Mouse (Mus musculus) kidney, embryonic 15.5 days (tissue): ENCODE data around the gene Il1b. TPM values are rescaled to one million over a fixed set of nuclear protein-coding genes. Genes with fewer than 3 reads are reported as not detected.

Source experiments
- ATAC-seq: fragments of 200-750 bp; cut with Nextera tagmentation; replicated peaks from 2 replicates; pipeline ENCODE4 v1.8.0; 2017; ENCODE audit warnings: moderate TSS enrichment; ENCODE audit not compliant: low FRiP score
- H3K27ac ChIP-seq: fragments of 300-500 bp; sonication (generic); 2 replicates; pipeline ENCODE4 v1.5.1; 2015; ENCODE audit warnings: mild to moderate bottlenecking, inconsistent platforms
- H3K27me3 ChIP-seq: fragments of 300-500 bp; sonication (generic); 2 replicates; pipeline ENCODE4 v1.6.1; 2015; ENCODE audit warnings: inconsistent platforms
- H3K36me3 ChIP-seq: fragments of 300-500 bp; sonication (generic); 2 replicates; pipeline ENCODE4 v1.6.1; 2015; ENCODE audit warnings: inconsistent platforms
- H3K4me1 ChIP-seq: fragments of 300-500 bp; sonication (generic); 2 replicates; pipeline ENCODE4 v1.6.1; 2015; ENCODE audit warnings: inconsistent platforms
- H3K4me2 ChIP-seq: fragments of 300-500 bp; sonication (generic); 2 replicates; pipeline ENCODE4 v1.6.1; 2015; ENCODE audit warnings: moderate library complexity, mild to moderate bottlenecking, inconsistent platforms
- H3K4me3 ChIP-seq: fragments of 300-500 bp; sonication (generic); replicated peaks from 2 replicates; pipeline ENCODE4 v1.5.1; 2015; ENCODE audit warnings: mild to moderate bottlenecking, inconsistent platforms
- H3K9ac ChIP-seq: fragments of 300-500 bp; sonication (generic); 2 replicates; pipeline ENCODE4 v1.6.1; 2015; ENCODE audit warnings: mild to moderate bottlenecking, inconsistent platforms
- H3K9me3 ChIP-seq: fragments of 300-500 bp; sonication (generic); replicated peaks from 2 replicates; pipeline ENCODE4 v1.6.1; 2016; ENCODE audit warnings: inconsistent platforms
- WGBS: fragments of 180-500 bp; shearing (Covaris S2); methylation state at CpG from one replicate; pipeline ENCODE4 v1.1.7; 2015; ENCODE audit warnings: mixed read lengths; 5-methylcytosine and 5-hydroxymethylcytosine counted together
- polyA plus RNA-seq: library from polyadenylated mRNA; unstranded; fragments of >200 nt; fragmentation: Nextera tagmentation; extraction: Ambion mirVana; gene quantifications from 2 replicates; pipeline ENCODE4 v1.2.1, GENCODE M21; 2015

The Il1b gene
- polyA plus RNA-seq, 1 experiment from 2014 or later = not detected

GRCm38 (mm10) chr2:129393524-129393923, 22.6 kb upstream of the Il1b start:
- H3K4me2 ChIP-seq = no peak overlapping the region
- H3K27ac ChIP-seq = no peak overlapping the region
- no peak for ATAC-seq
- no peaks in the 10 kb centered on the region for H3K4me1 ChIP-seq
- H3K27me3 ChIP-seq = no peaks in the 10 kb centered on the region
- no peak overlapping the region for H3K4me3 ChIP-seq
- no peaks in the 10 kb centered on the region for H3K9me3 ChIP-seq
- WGBS = 33% methylated on average over 6 of the region's 6 CpGs
- H3K9ac ChIP-seq = no peak overlapping the region
- H3K36me3 ChIP-seq = no peaks in the 10 kb centered on the region

- no peak for ATAC-seq
- Histone ChIP-seq H3K4me3 (no peak overlapping the region), H3K9ac (no peak overlapping the region), H3K27me3 (no peaks in the 10 kb centered on the region), H3K4me1 (no peaks in the 10 kb centered on the region), H3K27ac (no peak overlapping the region), H3K4me2 (no peak overlapping the region), H3K36me3 (no peaks in the 10 kb centered on the region), H3K9me3 (no peaks in the 10 kb centered on the region)
- 87% methylated on average over 5 of the region's 5 CpGs for WGBS
Measured at GRCm38 (mm10) chr2:129390161-129390560, 19.2 kb upstream of the Il1b start.

- Histone ChIP-seq H3K4me1 (no peaks in the 10 kb centered on the region), H3K9me3 (no peaks in the 10 kb centered on the region), H3K27me3 (no peaks in the 10 kb centered on the region), H3K27ac (no peak overlapping the region), H3K36me3 (no peaks in the 10 kb centered on the region), H3K4me3 (no peak overlapping the region), H3K4me2 (no peak overlapping the region), H3K9ac (no peak overlapping the region)
- WGBS = 82% methylated on average over 2 of the region's 2 CpGs
- no peak for ATAC-seq
Measured at GRCm38 (mm10) chr2:129389323-129389722, 18.4 kb upstream of the Il1b start.

GRCm38 (mm10) chr2:129385331-129385730, 14.4 kb upstream of the Il1b start:
- Histone ChIP-seq H3K36me3 (no peaks in the 10 kb centered on the region), H3K4me1 (no peaks in the 10 kb centered on the region), H3K4me2 (no peak overlapping the region), H3K9me3 (no peaks in the 10 kb centered on the region), H3K27ac (no peak overlapping the region), H3K27me3 (no peaks in the 10 kb centered on the region), H3K4me3 (no peak overlapping the region), H3K9ac (no peak overlapping the region)
- 88% methylated on average over 3 of the region's 3 CpGs for WGBS
- ATAC-seq = no peak

DNA sequence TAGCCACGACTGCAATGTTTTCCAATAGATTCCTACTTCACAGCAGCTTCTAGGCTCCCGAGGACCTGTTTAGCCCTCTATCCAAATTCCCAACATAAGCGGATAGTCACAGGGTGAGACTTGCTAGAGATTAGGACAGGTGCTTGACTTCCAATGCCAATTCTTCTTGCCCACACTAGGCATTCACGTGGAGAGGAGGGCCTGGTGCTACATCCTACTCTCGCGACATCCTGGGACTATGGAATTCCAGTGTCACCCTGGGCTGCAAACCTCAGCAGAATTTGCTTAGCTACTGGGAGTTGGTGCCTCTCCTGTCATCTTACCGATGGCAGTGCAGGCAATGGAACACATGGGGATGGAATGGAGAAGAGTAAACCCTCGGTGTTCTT, 13.3 kb upstream of the Il1b start:
- H3K4me1 ChIP-seq = no peaks in the 10 kb centered on the region
- H3K9ac ChIP-seq = no peak overlapping the region
- 85% methylated on average over 8 of the region's 8 CpGs for WGBS
- no peak for ATAC-seq
- H3K27me3 ChIP-seq = no peaks in the 10 kb centered on the region
- no peak overlapping the region for H3K4me2 ChIP-seq
- H3K4me3 ChIP-seq = no peak overlapping the region
- no peaks in the 10 kb centered on the region for H3K36me3 ChIP-seq
- no peaks in the 10 kb centered on the region for H3K9me3 ChIP-seq
- no peak overlapping the region for H3K27ac ChIP-seq

GRCm38 (mm10) chr2:129383512-129384271, 12.8 kb upstream of the Il1b start:
- Histone ChIP-seq H3K4me3 (no peak overlapping the region), H3K9me3 (no peaks in the 10 kb centered on the region), H3K36me3 (no peaks in the 10 kb centered on the region), H3K4me1 (no peaks in the 10 kb centered on the region), H3K27ac (no peak overlapping the region), H3K9ac (no peak overlapping the region), H3K27me3 (no peaks in the 10 kb centered on the region), H3K4me2 (no peak overlapping the region)
- 85% methylated on average over 8 of the region's 8 CpGs for WGBS
- ATAC-seq = no peak

GRCm38 (mm10) chr2:129380746-129381474, 10.0 kb upstream of the Il1b start:
- H3K4me2 ChIP-seq = no peak overlapping the region
- H3K9ac ChIP-seq = no peak overlapping the region
- H3K9me3 ChIP-seq = no peaks in the 10 kb centered on the region
- no peak overlapping the region for H3K4me3 ChIP-seq
- no peak overlapping the region for H3K27ac ChIP-seq
- H3K4me1 ChIP-seq = no peaks in the 10 kb centered on the region
- WGBS = 80% methylated on average over 5 of the region's 5 CpGs
- no peaks in the 10 kb centered on the region for H3K36me3 ChIP-seq
- H3K27me3 ChIP-seq = no peaks in the 10 kb centered on the region
- no peak for ATAC-seq

DNA sequence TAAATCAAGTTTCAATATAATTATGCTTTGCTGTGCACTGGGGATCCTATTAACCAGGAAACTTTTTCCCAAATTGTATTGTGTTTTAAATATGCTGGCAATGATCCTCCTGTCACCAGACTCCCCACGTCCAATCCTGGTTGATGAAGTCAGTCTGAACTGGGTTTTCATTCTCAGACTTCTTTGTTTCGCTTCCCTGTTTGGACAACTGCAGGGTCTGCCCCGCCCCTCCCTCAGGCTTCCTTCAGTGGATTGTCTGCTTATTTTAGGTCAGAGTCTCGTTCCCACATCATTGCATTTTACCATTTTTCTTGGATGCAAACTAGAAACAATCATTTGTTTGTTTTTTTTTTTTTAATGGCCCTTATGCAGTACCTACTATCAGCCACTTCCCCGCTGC, 9.3 kb upstream of the Il1b start:
- Histone ChIP-seq H3K36me3 (no peaks in the 10 kb centered on the region), H3K4me1 (no peaks in the 10 kb centered on the region), H3K9ac (no peak overlapping the region), H3K27ac (no peak overlapping the region), H3K9me3 (no peaks in the 10 kb centered on the region), H3K4me2 (no peak overlapping the region), H3K4me3 (no peak overlapping the region), H3K27me3 (no peaks in the 10 kb centered on the region)
- no peak for ATAC-seq
- WGBS = 79% methylated on average over 5 of the region's 5 CpGs

GRCm38 (mm10) chr2:129373307-129373706, 2.4 kb upstream of the Il1b start:
- H3K9me3 ChIP-seq = no peaks in the 10 kb centered on the region
- no peak overlapping the region for H3K4me3 ChIP-seq
- 89% methylated on average over 4 of the region's 4 CpGs for WGBS
- H3K27ac ChIP-seq = no peak overlapping the region
- H3K27me3 ChIP-seq = no peaks in the 10 kb centered on the region
- H3K9ac ChIP-seq = no peak overlapping the region
- no peaks in the 10 kb centered on the region for H3K36me3 ChIP-seq
- no peak overlapping the region for H3K4me2 ChIP-seq
- ATAC-seq = no peak
- no peaks in the 10 kb centered on the region for H3K4me1 ChIP-seq

- no peak for ATAC-seq
- 76% methylated on average over 3 of the region's 3 CpGs for WGBS
- Histone ChIP-seq H3K27ac (no peak overlapping the region), H3K9me3 (no peaks in the 10 kb centered on the region), H3K4me1 (no peaks in the 10 kb centered on the region), H3K9ac (no peak overlapping the region), H3K36me3 (no peaks in the 10 kb centered on the region), H3K4me2 (no peak overlapping the region), H3K4me3 (no peak overlapping the region), H3K27me3 (no peaks in the 10 kb centered on the region)
Measured at GRCm38 (mm10) chr2:129369615-129370014, 1.3 kb downstream of the Il1b start.

DNA sequence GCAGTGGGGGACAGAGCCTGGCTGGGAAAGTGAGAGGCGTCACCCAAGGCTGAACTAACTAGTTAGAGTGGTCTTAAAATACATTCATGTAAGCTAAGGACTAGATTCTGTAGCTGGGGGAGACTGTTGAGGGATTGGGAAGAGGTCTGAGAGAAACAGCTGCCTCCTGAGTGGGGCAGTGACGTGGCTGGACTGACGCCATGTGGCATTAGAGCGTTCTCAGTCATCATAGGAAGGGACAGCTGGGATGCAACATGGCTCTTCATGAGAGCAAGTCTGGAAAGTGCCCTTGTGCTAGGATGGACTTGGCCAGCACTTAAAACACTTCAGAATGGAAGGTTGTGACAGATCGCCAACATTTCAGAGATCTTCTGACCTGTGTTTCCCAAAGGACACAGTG, 2.1 kb downstream of the Il1b start:
- WGBS = 88% methylated on average over 5 of the region's 5 CpGs
- H3K36me3 ChIP-seq = no peaks in the 10 kb centered on the region

GRCm38 (mm10) chr2:129368106-129368505, 2.8 kb downstream of the Il1b start:
- Histone ChIP-seq H3K4me2 (no peak overlapping the region), H3K4me3 (no peak overlapping the region), H3K36me3 (no peaks in the 10 kb centered on the region), H3K4me1 (no peaks in the 10 kb centered on the region), H3K9ac (no peak overlapping the region), H3K27me3 (no peaks in the 10 kb centered on the region), H3K9me3 (no peaks in the 10 kb centered on the region), H3K27ac (no peak overlapping the region)
- no peak for ATAC-seq
- 79% methylated on average over 2 of the region's 2 CpGs for WGBS

More for the DNA sequence above, 2.1 kb downstream of the Il1b start:
- Histone ChIP-seq H3K4me3 (no peak overlapping the region), H3K9ac (no peak overlapping the region), H3K4me2 (no peak overlapping the region), H3K4me1 (no peaks in the 10 kb centered on the region), H3K27me3 (no peaks in the 10 kb centered on the region), H3K27ac (no peak overlapping the region), H3K9me3 (no peaks in the 10 kb centered on the region)
- ATAC-seq = no peak
